Mouse (Mus musculus): ENCODE measurements around the gene Pi16.
"Not testable (repeated sequence)": the region's sequence is repeated elsewhere in the genome, so short reads cannot be mapped to it uniquely, and the experiment has no call there.

Pi16 gene

DNA sequence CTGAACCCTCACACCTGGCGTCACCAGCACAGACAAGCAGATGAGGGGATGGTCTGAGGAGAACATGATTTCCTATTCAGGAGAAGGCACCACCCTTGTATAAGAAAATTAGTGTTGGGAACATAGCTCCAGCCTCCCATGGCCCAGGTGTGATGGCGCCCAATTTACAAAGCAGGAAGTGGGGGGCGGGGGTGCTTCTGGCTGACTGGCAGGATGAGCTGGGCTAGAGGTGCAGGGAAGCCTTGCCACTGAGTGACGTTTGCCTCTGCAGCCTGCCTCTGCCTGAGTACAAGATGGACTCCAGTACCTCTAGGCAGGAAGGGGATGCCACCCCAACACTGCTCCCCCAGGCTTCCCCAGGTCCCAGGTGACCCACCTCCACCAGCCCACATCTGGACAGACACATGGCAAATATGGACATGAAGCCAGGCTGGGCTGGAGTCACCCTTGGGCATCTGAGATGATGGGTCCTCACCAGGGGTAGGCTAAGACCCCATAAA, 14.8 kb downstream of the Pi16 start:
- no peak for DNase-seq

DNA sequence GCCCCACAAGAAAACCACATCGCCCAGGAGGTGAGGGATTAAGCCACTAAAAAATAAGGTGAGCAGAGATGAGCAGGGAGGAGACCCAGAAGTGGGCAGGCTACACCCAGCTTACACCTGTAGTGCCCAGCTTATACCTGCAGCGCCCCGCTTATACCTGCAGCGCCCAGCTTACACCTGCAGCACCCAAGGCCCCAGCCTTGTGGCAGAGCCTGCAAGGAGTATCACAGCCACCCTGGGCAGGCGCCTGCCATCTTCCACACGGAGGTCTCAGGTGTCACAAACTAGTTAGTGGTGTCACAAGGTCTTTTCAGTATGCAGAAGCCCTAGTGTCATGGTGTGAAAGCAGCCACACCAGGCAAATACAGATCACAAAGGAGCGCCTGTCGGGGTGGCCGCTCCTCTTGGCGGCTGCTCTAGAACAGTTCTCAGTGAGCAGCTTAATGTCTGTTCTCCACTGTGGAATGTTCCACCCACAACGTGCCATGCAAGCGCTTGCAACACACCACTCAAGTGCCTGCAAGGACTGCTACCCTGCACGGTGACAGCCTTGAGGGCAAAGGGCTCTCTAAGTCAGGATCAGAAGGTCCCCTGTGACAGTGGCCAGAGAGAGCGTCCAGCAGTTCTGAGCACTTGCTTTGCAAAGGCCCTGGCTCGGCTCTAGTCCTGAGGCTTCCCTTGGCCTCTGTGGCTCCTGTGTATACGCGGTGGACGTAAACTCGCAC, 18.9 kb downstream of the Pi16 start:
- no peak for DNase-seq

DNA sequence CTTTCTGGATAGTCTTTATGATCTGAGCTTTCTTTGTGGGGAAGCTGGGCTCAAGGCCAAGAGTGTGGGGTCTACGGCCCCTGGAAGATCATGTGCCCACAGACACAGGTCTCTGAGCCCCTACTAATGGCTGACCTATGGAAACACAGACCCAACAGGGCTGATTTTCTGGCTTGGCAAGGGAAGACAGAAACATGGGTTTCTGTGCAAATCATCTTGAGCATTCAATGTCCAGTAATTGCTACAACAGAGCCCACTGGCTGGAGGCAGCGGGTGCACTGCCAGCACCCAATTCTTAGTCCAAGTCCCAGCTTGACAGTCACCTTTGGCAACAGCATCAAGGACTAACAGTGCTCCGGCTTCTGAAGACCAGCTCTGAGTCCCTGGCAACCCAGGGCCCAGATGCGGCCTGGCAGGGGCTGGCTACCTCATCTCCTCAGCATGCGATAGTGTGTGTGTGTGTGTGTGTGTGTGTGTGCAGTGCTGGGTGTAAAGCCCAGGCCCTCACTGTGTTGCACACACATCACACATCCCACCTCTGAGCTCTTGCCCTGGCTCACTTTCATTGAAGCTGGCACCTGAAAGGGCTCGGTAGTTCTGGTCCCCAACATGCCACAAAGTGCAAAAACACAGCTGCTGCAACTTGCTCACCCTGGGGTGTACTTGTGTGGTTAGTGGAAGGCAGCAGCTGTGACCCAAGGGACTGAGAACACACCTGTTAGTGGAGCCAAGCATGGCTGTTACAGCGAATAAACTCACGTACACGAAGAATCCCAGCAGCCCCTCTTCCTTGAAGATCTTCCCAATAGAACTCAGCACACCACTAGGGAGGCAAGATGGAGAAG, 20.7 kb downstream of the Pi16 start:
- no peak for DNase-seq

DNA sequence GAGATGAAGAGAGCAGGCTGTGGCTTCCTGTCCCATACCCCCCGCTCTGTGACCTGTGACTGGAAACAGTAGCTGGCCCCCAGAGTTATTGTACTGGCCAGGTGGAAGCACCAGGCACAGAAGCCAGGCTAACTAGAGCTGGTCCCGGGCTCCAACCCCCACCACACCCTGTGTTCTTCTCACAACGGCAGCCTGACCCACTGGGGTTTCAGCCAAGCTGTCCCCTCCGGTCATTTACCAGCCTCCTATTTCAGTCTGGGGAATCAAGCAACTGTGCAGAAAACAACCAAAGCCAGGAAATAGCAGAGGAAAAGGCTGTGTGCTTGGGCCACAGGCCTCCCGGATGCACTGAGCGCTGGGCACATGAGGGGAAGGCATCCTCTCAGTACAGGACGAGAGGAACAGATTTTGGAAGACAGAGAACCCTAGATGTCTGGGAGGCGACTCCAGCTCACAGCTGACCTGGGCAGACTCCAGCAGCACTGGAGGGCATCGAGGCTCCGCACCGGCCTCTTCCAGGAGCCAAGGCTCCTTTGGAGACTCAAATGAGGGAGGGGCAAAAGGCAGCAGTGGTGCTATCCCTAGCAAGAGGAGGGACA, 21.8 kb downstream of the Pi16 start:
- DNase-seq = no peak

DNA sequence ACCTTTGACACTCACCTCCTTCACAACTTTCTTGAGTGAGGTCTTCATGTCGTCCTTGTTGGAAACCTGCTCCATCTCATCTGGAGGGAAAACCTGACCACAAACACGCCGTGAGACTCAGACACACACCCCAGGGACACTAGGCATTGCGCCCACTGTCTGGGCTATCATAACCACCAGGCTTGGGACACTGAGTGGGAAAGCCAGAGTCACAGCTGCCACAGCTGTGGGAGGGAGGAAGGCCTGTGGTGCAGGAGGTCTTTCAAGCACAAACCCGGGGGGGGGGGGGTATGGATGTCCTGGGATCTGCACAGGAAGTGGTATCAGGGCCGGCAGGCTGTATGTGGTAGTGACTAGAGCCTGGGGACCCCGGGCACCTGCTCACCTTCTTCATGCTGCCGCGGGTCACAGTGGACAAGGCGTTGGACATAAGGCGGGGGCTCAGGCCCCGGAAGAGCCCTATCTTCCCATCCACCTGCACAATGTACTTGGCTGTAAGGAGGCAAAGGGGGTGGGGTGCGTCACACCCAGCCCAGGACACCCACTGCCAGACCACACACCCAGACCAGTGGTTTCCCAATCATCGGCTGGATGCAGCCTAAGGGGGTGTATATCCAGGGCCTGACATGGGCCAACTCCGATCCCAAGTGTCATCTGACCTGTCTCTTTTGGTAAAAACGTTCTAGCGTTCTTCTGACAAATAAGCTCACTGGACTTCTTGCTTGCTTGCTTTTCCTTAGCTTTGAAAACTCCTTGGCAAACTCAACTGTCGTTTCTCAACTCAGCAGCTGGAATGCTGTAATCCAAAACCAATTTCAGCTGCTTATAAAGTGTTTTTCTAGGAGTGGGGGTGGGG, 23.2 kb downstream of the Pi16 start:
- no peak for DNase-seq

DNA sequence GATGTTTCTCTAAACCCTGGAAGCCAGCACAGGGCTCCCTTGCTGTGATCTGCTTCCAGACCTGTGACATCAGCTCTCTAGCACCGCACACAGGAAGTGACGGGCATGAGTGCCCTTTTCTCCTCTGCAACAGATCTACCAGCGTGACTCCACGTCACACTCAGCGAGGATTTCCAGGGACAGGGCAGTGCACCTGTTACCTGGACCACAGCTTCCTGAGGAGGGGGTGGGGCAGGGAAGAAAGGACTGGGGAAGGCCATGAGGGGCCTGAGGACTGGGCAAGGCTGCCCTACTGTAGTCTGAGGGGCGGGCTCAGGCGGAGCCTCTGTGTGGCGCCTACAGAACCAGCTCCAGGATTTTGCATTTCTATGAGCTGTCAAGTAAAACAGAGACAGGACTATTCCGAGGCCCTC, 24.1 kb downstream of the Pi16 start:
- DNase-seq = peak; percentile 71

DNA sequence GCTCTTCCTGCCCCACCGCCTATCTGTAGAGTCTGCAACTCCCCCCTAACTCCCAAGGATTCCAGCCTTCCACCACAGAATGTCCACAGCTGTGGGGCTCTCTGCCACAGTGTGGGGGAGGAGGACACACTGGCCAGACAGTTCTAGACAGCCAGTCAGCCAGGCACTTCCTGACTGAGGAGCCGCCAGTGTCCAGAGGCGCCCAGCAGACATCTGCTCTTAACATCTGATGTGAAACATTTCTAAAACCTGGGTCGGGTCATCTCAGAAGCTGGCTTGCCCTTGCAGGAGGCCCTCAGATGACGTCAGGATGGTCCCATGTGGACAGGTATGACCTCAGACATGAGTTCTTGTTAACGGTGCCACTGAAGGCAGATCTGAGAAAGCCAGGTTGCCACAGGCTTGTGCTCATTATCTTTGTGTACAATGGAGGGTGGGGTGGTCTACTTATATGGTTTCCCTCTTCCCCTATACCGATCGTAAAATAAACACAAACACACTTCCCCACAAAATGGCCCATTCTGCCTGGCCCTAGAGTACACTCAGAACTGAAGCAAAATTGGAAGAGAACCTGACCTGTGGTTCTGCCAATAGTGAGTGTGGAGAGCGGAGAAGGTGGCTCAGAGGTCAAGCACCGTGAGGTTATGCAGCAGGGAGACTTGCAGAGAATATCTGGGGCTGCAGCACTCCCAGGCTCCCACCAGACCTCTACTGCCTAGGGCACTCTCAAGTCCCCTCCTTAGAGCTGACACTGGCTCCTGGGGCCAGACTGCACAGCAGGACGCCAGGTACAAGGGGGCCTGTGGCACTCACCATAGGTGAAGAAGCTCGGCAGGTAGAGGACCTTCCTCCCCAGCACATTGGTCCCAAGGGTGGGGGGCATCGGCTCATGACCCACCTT, 24.8 kb downstream of the Pi16 start:
- DNase-seq = no peak

DNA sequence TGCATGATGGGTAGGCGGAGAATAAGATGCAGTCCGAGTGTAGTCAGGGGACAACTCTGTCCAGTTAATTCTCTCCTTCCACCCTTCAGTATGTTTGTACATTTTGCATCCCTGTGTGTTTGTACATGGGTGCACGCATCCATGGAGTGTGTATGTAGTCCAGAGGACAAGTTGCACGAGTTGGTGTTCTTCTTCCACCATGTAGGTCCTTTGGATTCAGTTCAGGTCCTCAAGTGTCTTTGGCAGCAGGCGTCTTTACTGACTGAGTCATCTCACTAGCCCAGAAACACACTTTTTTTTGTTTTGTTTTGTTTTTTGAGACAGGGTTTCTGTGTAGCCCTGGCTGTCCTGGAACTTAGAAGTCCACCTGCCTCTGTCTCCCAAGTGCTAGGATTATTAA, 25.8 kb downstream of the Pi16 start:
- no peak for DNase-seq

DNA sequence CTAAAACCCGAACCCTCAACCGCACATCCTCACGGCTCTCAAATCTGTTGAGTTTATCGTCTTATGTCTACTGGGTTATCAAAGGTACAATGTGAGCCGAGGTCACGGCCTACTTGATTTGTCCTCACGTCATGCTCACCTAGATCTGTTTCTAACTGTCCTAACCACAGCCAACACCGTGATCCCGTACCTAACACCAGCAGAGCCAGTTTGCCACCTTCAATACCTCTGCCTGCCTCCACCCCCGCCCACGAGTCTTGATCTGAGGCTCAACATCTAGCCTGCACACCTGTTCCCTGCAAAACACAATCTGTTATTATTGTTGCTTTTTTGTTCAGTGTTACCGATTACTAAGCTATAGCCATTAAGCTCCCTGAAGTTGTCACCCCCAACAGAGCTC, 27.8 kb downstream of the Pi16 start:
- DNase-seq = no peak

DNA sequence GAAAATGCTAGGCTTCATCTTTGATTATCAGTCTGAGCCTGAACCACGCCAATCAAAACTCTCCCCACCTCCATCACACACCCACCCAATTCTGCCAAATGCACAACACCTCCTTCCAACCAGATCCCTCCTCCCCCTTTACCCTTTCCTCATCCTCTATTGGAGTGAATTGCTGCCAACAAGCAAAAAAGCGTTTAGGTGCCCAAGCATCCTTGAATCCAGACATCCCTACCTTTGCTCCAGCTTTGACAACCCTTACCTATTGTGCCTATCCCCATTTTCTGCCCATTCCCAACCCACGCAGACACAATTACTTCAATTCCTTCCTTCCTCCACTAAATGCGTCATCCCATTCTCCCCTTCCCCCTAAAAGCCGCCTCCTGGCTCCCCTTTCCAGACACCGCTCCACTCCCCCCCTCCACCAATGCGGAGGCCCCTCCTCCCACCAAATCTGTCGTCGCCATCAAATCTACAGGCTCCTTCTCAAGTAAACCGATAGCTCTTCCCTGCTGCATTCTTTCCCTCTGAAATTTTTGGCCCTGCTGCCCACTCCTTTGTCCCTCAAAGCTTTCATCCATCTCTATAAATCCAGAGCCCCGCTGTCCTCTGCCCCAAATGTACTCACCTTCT, 29.1 kb downstream of the Pi16 start:
- peak; percentile 75 for DNase-seq

DNA sequence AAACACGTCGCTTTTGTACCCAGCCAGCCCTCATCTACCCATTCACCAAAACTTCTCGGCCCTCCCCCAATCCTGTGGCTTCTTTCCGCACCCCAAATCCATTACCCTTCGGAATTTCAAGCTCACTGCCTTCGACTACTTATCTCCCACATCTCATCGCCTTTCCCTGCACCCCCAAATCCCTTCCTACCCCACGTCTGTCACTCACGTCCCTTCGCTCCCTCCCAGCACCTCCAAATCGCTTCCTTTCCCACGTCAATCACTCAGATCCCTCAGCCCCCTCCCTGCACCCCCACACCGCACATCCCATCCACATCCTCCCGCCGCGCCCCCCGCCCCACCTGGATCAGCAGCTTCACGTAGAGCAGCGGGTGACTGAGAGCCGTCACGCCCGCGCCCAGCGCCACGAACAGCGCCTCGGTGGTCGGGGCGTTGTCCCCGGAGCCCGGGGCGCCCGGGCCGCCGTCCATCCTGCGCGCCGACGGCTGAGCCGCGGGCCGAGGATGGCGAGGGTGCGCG, 29.7 kb downstream of the Pi16 start:
- no peak for DNase-seq

DNA sequence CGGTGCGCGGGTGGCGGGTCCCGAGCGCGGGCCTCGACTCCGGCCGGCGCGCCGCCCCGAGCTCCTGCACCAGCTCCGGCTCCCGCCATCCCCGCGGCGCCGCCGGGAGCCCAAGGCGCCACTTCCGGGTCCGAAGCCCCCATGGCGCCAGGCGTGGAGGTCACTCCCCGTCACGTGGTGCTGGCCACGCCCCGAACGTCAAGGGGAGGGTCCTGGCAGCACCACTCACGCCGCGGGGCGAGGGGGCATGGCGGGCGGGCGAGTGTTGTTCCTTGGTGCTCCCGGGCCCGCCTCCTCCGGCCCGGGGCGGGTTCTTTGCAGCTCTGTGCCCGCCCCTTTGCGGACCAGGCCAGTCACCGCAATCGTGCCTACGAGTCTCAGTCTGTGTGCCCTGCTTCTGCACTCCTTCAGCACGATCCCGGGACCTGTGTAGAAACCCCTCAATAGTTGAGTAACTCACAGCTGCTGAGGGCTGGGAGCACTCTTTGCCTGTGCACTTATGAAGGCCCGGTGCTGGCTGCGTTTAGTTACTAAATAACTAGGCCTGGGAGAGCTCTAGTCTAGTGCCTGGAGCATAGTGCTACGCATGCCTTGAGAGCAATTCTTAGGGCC, 30.3 kb downstream of the Pi16 start, which contains the start of gene Mtch1:
Gene Mtch1, minus strand, starts transcription at position 290 of the 612 bp plus-strand sequence.
- peak; percentile 98 for DNase-seq

DNA sequence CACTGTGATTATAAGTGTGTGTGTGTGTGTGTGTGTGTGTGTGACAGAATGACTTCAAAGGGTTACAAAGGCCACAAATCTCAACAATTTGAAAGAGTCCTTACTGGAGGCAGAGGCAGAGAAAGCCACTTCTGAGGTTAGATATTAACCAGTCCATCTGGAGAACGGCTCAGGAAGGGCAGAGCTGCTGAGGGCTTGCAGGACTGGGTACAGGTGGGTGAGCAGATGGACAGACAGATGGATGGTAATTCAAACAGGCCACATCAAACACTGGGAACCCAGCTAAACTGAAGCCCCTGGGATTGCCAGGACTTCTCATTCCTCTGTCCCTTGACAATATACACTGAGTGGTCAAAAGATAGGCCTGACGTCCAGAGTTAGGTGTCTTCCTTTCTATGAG, 31.5 kb downstream of the Pi16 start:
- DNase-seq = no peak

DNA sequence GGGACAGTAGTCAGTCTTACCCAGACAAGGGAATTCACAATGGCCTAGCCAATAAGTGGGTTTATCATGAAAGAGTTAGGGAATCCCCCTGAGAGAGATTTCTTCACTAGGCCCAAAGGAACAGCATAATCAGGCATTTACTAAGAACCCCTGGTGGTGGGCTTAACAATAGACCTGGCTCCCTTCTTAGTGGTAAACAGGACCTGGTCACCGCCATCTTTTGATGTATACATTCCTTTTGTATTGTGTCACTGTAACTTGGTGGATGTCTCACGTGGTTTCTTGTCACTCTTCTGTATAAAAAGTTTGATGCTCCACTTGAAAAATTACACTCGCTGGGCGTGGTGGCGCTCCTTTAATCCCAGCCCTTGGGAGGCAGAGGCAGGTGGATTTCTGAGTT, 33.6 kb downstream of the Pi16 start:
- not testable (repeated sequence) for DNase-seq

DNA sequence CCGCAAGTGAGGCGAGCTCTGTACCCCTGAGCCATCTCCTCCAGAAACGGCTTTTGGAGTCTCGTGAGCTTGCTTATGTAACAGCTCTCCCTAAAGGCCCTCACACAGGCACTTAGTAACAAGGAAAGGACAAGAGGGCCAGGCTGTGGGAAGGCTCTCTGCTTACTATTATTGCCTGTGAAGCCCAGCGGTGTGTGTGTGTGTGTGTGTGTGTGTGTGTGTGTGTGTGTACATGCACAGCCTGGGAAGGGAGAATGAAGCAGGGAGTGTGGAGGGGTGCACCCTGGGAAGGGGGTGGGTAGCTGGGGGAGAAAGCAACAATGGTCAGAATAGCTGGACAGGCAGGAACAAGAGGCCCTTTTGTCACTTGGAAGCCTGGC, 38.0 kb downstream of the Pi16 start:
- DNase-seq = peak; percentile 57

DNA sequence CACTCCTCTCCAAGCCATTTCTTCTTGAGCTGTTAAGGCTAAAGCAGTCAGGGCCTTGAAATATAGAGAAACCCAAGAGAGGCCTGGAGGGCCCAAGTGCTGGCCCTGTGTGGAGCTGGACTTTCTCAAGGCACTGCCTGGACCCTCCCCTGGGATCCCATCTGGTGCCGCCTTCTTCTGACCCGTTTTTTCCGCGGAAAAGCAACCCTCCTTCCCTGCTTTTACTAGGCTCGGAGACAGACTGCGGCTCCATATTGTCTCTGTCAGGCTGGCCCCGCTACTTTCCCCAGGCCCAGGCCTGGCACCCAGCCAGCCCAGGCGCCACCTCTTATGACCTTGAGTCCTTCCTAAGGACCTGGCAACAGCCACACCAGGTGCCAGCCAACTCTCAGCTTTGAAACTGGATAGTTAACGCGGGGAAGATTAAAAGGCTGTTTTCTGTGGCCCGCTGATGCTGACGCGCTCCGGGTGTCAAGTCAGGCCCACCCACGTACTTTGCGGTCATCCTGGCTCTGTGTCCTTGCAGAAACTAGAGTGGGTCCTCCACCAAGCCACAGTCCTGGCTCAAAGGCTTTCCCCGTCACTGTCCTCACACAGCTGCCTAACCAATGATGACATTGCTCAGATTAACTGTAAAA, 38.5 kb downstream of the Pi16 start:
- no peak for DNase-seq

DNA sequence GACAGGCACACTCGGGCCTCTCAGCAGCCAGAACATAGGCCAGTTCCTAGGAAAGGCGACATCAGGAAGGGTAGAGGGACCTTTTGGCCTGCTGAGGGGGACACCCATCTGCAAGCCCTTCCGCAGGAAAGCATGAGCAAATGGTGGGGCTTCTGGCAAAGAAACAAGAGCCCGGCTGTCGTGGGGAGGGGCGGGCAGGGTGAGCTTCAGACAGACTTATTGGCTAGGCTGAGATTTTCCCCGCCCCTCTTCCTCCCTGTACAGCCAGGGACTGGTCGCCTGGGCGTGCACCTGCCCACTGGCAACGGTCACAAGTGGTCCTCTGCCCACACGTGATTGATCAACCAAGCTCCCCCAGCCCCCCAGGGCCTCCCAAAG, 39.0 kb downstream of the Pi16 start:
- peak; percentile 64 for DNase-seq

DNA sequence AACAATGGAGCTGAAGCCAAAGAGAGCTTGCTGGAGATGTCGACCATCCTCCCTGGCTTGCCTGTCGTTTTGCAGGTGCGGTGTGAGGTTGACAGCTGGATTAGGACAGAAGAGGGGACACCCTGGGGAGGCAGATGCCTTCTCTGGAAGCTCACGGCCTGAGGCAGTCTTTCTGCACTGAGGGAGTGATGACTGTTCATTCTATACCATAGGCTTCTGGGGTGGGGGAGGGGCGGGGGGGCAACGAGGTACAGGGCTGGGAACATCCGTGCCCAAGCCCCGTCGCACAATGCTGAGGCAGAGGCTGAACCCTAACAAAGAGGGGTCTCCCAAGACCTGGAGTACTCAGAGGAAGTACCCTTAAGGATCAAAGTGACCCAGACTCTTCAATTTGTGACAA, 39.4 kb downstream of the Pi16 start:
- no peak for DNase-seq

DNA sequence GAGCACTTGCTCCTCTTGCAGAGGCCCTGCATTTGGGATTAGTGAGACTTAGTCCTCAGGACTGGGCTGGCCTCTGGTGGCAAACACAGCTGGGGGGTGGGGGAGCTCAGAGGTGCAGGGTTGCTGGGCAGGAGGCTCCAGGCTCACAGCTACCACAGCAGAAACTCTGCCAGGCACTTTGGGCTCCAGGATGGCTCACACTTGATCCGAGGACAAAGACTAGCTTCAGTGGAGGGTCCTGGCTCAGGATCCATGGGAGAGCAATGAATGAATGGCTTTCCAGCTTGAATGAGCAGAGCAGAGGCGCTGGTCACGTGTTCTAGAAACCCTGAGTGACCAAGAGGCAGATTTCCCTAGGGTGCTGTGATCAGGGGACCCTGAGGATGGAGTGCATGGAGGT, 41.4 kb downstream of the Pi16 start:
- no peak for DNase-seq

DNA sequence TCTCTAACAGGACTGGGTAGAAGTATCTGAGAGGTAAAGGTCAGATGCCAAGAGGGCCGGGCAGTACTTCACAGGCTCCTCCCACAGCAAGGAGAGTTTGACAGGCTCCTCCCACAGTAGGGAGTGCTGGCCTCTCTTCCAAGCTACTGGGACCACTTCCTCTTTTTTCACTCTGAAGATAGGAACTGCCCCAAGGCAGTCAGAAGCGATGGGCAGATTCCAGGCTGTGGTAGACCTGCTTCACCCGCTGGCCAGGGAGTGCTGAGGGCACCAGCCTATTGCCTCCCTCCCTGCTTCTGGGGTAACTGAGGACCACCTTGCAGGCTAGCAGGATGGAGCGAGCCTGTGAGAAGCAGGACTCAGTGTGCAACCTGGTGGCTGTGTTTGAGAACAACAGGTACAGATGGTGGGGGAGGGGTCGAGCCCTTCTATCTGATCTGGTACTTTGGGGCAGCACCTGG, 43.3 kb downstream of the Pi16 start, which contains the start of gene Fgd2:
Gene Fgd2, plus strand, starts transcription at position 154 of the 461 bp plus-strand sequence.
- peak; percentile 54 for DNase-seq

All from layer of hippocampus, adult 9-11 months (tissue).